Mouse (Mus musculus): ENCODE results near the gene Insrr. TPM values are rescaled to one million over a fixed set of nuclear protein-coding genes. Genes with fewer than 3 reads are reported as not detected.

Gene Insrr
- under 1 TPM; 0.30 to 0.39 TPM for total RNA-seq (2021)

- peak in 1 of 2 experiments; percentile 60 for DNase-seq (ENCODE audit: extremely low spot score in 1 of 2, low spot score in 2 of 2)
- intact Hi-C loops (cut with DNase I) = no loop called here
Measured at GRCm38 (mm10) chr3:87796736-87797334, at the start of gene Insrr. Insrr (plus strand) TSS chr3:87796951.

GRCm38 (mm10) chr3:87748431-87748830, 48.3 kb upstream of the Insrr start, which contains the start of gene Lrrc71:
Lrrc71 (minus strand) TSS chr3:87748625.
- intact Hi-C loops (cut with DNase I) = no loop called here
- no peak for DNase-seq (ENCODE audit: extremely low spot score in 1 of 2, low spot score in 2 of 2)

GRCm38 (mm10) chr3:87749036-87749435, 47.7 kb upstream of the Insrr start:
- DNase-seq (ENCODE audit: extremely low spot score in 1 of 2, low spot score in 2 of 2) = peak in 1 of 2 experiments; percentile 62
- intact Hi-C loops (cut with DNase I) = no loop called here

GRCm38 (mm10) chr3:87749977-87750376, 46.8 kb upstream of the Insrr start:
- intact Hi-C loops (cut with DNase I) = no loop called here
- no peak for DNase-seq (ENCODE audit: extremely low spot score in 1 of 2, low spot score in 2 of 2)

GRCm38 (mm10) chr3:87752567-87752966, 44.2 kb upstream of the Insrr start:
- intact Hi-C loops (cut with DNase I) = no loop called here
- no peak for DNase-seq (ENCODE audit: extremely low spot score in 1 of 2, low spot score in 2 of 2)

- no peak for DNase-seq (ENCODE audit: extremely low spot score in 1 of 2, low spot score in 2 of 2)
- intact Hi-C loops (cut with DNase I) = no loop called here
Measured at GRCm38 (mm10) chr3:87753829-87754228, 42.9 kb upstream of the Insrr start.

- intact Hi-C loops (cut with DNase I) = no loop called here
- peak; percentile 80 to 89 for DNase-seq (ENCODE audit: extremely low spot score in 1 of 2, low spot score in 2 of 2)
Measured at GRCm38 (mm10) chr3:87755964-87756363, 40.8 kb upstream of the Insrr start.

- intact Hi-C loops (cut with DNase I) = no loop called here
- DNase-seq (ENCODE audit: extremely low spot score in 1 of 2, low spot score in 2 of 2) = no peak
Measured at GRCm38 (mm10) chr3:87756488-87756887, 40.3 kb upstream of the Insrr start.

- intact Hi-C loops (cut with DNase I) = no loop called here
- no peak for DNase-seq (ENCODE audit: extremely low spot score in 1 of 2, low spot score in 2 of 2)
Measured at GRCm38 (mm10) chr3:87758641-87759040, 38.1 kb upstream of the Insrr start.

- no peak for DNase-seq (ENCODE audit: extremely low spot score in 1 of 2, low spot score in 2 of 2)
- intact Hi-C loops (cut with DNase I) = no loop called here
Measured at GRCm38 (mm10) chr3:87761408-87762375, 35.1 kb upstream of the Insrr start.

GRCm38 (mm10) chr3:87763202-87763601, 33.5 kb upstream of the Insrr start:
- no peak for DNase-seq (ENCODE audit: extremely low spot score in 1 of 2, low spot score in 2 of 2)
- intact Hi-C loops (cut with DNase I) = no loop called here

- DNase-seq (ENCODE audit: extremely low spot score in 1 of 2, low spot score in 2 of 2) = peak; percentile 69 to 92
- intact Hi-C loops (cut with DNase I) = no loop called here
Measured at GRCm38 (mm10) chr3:87763683-87764289, 33.0 kb upstream of the Insrr start.

- DNase-seq (ENCODE audit: extremely low spot score in 1 of 2, low spot score in 2 of 2) = peak in 1 of 2 experiments; percentile 77
- intact Hi-C loops (cut with DNase I) = no loop called here
Measured at GRCm38 (mm10) chr3:87764506-87764905, 32.2 kb upstream of the Insrr start.

- peak in 1 of 2 experiments; percentile 88 for DNase-seq (ENCODE audit: extremely low spot score in 1 of 2, low spot score in 2 of 2)
- intact Hi-C loops (cut with DNase I) = loop anchor here (5.0 kb wide), 1 partner anchor 72 kb away; no protein-coding TSS in a partner anchor
Measured at GRCm38 (mm10) chr3:87765091-87765490, 31.7 kb upstream of the Insrr start.

GRCm38 (mm10) chr3:87765631-87766283, 31.0 kb upstream of the Insrr start:
- intact Hi-C loops (cut with DNase I) = loop anchor here (5.0 kb wide), 1 partner anchor 72 kb away; no protein-coding TSS in a partner anchor
- DNase-seq (ENCODE audit: extremely low spot score in 1 of 2, low spot score in 2 of 2) = no peak

GRCm38 (mm10) chr3:87766284-87766667, 30.5 kb upstream of the Insrr start:
- DNase-seq (ENCODE audit: extremely low spot score in 1 of 2, low spot score in 2 of 2) = no peak
- intact Hi-C loops (cut with DNase I) = loop anchor here (5.0 kb wide), 1 partner anchor 71 kb away; no protein-coding TSS in a partner anchor

GRCm38 (mm10) chr3:87767764-87768163, 29.0 kb upstream of the Insrr start:
- intact Hi-C loops (cut with DNase I) = loop anchor here (5.0 kb wide), 1 partner anchor 70 kb away; no protein-coding TSS in a partner anchor
- DNase-seq (ENCODE audit: extremely low spot score in 1 of 2, low spot score in 2 of 2) = peak in 1 of 2 experiments; percentile 75

GRCm38 (mm10) chr3:87768431-87768830, 28.3 kb upstream of the Insrr start:
- intact Hi-C loops (cut with DNase I) = loop anchor here (5.0 kb wide), 1 partner anchor 69 kb away; no protein-coding TSS in a partner anchor
- DNase-seq (ENCODE audit: extremely low spot score in 1 of 2, low spot score in 2 of 2) = no peak

GRCm38 (mm10) chr3:87768844-87769243, 27.9 kb upstream of the Insrr start:
- intact Hi-C loops (cut with DNase I) = loop anchor here (5.0 kb wide), 1 partner anchor 68 kb away; no protein-coding TSS in a partner anchor
- peak in 1 of 2 experiments; percentile 94 for DNase-seq (ENCODE audit: extremely low spot score in 1 of 2, low spot score in 2 of 2)
